Mouse (Mus musculus) c-Kit-positive CD71-positive TER-119-negative erythroid progenitor cells, embryonic 14.5 days (primary cell): Measurements from ENCODE around the gene Manba.
"Not testable (repeated sequence)": the region's sequence is repeated elsewhere in the genome, so short reads cannot be mapped to it uniquely, and the experiment has no call there.

ENCODE experiments used
- DNase-seq: peaks from one replicate; pipeline ENCODE4 v3.0.0-alpha.2; 2013; ENCODE audit warnings: low read depth

The Manba gene

DNA sequence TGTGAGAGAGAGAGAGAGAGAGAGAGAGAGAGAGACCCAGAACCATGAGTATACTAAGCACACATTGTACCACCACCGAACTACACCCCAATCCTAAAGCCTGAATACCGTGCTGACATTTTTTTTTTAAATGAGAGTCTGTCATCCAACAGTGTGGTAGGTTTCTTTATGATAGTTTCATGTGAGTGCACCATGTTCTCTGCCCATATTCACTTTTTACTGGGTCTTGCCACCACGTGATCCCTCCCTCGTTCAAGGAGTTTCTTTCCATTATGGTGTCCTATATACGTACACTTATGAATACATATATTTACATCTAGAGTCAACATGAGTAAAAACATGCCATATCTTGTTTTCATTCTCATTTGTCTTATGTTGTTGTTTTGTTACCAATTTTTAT lies 940 bp downstream of the Manba start:
- DNase-seq = no peak

- no peak for DNase-seq
Observed at GRCm38 (mm10) chr3:135487803-135488202, 2.4 kb downstream of the Manba start.

- no peak for DNase-seq
Observed at GRCm38 (mm10) chr3:135489865-135490520, 4.6 kb downstream of the Manba start.

- no peak for DNase-seq
Observed at GRCm38 (mm10) chr3:135491102-135491501, 5.7 kb downstream of the Manba start.

- not testable (repeated sequence) for DNase-seq
Observed at GRCm38 (mm10) chr3:135493320-135493719, 7.9 kb downstream of the Manba start.

GRCm38 (mm10) chr3:135497956-135498355 lies 12.5 kb downstream of the Manba start:
- DNase-seq = not testable (repeated sequence)

DNA sequence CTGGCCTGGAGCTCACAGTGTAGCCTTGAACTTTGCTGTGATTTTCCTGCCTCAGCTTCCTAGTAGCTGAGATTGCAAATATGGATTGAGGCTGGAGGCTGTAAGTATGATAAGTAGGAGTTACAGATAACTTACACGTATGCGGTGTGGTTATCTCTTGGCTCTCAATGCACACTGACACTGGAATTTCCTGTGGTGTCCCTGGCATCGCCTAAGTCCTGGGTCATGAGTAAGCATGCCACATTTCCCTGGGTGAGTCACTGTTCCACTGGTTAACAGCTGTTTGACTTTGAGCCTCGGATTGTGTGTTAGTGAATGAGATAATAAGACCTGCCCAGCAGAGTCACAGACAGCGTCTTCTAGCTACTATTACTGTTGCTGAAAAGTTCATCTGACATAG lies 13.5 kb downstream of the Manba start:
- DNase-seq = no peak

DNA sequence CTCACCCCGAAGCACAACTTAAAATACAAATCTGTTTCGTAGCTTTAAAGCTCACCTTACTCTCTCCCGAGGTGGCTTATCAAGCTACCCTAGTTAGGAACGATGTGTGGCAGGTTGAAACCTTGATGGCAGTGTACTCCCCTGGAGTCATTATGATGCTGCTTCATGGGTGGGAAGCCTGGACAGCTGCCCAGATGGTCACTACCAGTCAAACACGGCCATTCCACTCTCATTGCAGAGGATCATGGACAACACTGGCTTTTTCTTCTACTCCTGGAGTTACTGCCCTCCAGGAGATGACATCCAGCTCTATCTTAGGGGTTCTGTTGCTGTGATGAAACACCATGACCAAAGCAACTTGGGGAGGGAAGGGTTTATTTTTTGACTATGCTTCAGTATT lies 17.7 kb downstream of the Manba start:
- DNase-seq = no peak

DNA sequence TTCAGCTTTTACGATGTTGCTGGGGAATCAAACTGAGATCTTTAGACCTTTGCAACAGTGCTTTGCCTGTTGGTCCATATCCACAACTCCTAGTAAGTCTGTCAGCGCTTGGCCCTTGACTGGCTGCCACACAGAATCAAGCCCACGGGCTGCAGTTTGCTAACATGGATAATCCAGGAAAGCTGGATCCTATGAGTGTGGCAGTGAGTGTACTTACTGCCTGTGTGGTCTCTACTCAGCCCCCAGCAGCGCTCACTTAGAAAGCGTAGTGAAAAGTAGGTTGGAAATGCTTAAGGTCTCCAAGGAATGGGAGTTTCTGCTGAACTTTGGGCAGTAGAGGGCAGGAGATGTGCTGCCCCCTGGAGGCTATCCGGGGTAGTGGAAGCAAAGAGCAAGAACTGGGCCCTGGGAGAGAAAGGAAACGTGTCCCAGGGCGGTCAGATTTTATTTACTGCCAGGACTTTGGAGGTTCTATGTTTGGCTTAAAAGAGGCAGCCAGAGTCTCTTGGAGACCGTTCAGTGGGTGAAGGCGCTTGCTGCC lies 20.0 kb downstream of the Manba start:
- no peak for DNase-seq

- no peak for DNase-seq
Observed at GRCm38 (mm10) chr3:135505916-135506482, 20.6 kb downstream of the Manba start.

DNA sequence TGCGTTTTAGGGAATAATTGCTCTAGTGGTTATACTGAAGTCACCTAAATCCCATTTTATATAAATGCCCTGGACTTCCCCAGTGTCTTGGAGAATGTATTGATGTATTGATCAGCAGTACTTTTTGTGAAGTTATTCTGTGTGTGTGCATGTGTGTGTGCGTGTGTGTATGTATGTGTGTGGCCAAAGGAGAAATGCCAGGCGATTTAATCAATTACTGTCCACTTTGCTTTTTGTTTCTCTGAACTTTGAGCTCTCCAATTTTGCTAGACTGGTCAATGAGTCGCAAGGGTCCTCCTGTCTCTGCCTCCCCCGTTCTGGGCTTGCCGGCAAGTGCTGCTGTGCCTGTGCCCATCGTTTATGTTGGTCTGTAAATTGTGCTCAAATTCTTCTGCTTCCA lies 22.1 kb downstream of the Manba start:
- DNase-seq = no peak

GRCm38 (mm10) chr3:135508191-135508590 lies 22.8 kb downstream of the Manba start:
- no peak for DNase-seq

DNA sequence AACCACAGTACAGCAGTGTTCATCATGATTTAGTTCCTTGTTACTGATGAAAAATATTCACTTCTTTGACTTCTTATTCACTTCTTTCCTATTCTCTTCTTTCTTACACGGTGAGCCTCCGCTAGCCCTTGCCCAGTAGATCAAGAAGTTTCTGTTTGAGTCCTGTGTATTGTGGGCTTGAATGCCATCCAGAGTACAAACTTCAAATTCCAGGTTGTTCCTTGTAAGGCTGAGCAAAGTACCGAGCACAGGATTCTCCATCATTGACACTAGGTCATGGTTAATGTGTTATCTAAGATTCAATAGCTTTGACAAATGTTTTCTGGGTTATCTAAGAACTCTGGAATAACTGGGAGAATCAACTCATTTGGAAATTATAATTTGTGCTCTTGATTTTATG lies 25.0 kb downstream of the Manba start:
- no peak for DNase-seq

GRCm38 (mm10) chr3:135511683-135512082 lies 26.3 kb downstream of the Manba start:
- no peak for DNase-seq

DNA sequence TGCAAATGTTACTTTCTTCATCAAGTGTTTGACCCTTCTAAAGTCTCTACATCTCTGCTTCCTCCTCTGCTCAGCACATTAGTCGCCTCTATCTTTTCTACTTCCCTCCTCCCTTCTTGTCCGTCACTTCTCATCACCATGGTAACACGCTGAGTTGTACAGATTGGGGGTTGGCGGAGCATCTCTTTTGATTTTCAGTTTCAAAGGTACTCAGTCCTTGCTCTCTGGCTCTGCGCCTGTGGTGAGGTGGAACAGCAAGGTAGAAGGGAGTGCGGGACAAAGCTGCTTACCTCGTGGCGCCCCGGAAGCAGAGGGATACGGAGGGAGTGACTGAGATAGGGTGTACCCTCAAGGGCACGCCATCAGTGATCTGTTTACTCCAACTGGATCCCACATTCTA lies 27.9 kb downstream of the Manba start:
- no peak for DNase-seq

DNA sequence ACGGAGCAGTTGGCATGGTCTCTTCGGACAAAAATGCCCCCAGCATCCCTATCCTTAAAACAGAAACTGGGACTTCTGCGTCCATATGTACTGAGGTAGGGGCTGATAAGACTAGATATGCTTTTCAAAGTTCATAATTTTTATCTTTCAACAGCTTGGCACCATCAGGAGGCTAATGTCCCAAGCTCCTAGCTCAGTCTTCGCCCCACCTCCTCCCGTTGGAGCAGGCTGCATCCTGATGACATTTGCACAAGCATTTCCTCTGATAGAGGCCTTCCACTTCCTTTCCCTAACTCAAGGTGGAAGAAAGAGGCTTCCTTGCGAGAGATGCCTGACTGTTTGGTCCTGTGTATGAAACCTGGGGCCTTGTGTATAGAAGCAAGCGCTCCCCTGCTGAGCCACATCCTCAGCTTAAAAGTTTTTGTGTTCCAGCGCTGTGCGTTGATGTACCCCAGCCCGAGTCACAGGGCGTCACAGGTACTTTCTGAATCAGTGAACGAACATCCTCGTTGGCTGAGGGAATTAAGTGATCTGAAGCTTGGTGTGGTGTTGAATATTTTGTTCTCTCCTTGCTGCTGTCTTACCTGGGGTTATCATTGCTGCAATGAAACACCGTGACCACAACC lies 28.5 kb downstream of the Manba start:
- DNase-seq = no peak

DNA sequence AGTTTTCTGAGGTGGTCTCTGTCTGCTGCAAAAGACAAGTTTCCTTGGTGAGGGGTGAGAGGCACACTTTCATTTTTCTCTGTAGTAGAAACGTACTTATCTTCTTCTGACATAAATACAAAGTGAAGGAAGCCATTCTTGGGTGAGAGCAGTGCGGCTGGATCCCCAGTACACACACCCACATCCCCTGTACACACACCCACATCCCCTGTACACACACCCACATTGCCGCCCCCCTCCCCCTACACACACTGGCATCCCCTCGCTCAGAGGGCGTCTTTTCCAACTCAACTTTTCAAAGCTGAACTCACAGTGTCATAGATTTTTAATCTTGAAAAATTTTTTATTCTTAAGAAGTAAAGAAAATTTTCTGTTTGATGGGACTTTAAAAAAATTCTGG lies 29.8 kb downstream of the Manba start:
- DNase-seq = no peak

- DNase-seq = no peak
Observed at GRCm38 (mm10) chr3:135516891-135517290, 31.5 kb downstream of the Manba start.

- no peak for DNase-seq
Observed at GRCm38 (mm10) chr3:135518882-135519281, 33.5 kb downstream of the Manba start.

DNA sequence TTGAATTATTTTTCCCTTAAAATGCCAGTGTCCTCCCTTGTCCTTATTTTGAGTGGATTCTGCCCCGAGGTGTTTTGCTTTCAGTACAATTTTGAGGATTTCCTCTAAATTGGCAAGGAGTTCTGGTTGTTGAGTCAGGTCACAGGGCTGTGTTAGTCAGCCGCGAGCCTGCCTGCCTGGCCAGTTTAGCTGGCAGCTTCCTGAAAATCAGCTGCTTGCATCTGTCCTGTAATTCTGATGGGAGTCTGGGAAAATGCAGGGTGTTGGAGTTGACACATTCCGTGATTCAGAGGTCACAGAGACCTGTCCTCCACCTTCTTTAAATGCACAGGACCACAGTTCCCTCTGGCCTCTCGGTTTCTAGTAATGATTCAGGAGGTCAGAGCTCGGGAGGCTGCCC lies 34.2 kb downstream of the Manba start:
- DNase-seq = no peak

GRCm38 (mm10) chr3:135521963-135522362 lies 36.6 kb downstream of the Manba start:
- no peak for DNase-seq

- no peak for DNase-seq
Observed at GRCm38 (mm10) chr3:135522618-135523355, 37.4 kb downstream of the Manba start.

DNA sequence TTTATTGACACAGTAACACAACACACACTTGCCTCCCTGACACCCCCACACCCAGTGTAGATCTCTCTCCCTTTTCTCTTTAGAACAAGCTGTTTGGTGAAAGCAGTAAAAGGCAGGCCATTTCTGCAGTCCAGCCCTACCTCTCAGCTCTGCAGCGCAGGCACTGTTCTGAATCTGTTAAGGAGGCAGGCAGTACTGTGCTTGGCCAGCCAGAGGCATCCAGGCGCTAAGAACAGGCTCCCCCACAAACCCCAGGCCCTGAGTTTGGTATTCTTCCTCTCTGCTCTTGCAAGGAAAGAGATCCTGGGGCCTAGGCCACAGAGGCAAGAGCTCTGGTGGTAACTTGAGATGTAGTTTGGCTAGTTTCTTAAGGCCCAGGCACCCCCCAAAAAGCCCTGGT lies 39.5 kb downstream of the Manba start:
- DNase-seq = not testable (repeated sequence)
